Mouse (Mus musculus): ENCODE measurements around the gene Nanog. TPM values are rescaled to one million over a fixed set of nuclear protein-coding genes. Genes with fewer than 3 reads are reported as not detected.

Nanog gene
- not detected in 2 replicates for polyA plus RNA-seq (2012; ENCODE audit: insufficient read depth, insufficient read length, low replicate concordance, missing spikeins)

- WGBS, result 63% methylated on average over 12 of the region's 12 CpGs
- Histone ChIP-seq H3K27ac (ENCODE audit: insufficient read depth, low read depth, low read length) (no peak within 1 kb of the TSS), H3K4me3 (ENCODE audit: insufficient read depth, low read depth, low read length) (no peak within 1 kb of the TSS), H3K4me1 (ENCODE audit: control insufficient read depth, insufficient read depth, low read length) (peaks cover 5% of the 10 kb centered on the region; the same call in 1 of the 2 replicates)
- TF ChIP-seq CTCF (IDR thresholded peaks at IDR 0.05; ENCODE audit: insufficient read depth, low read depth, low read length), result no peak
- no peak for TF ChIP-seq POLR2A (IDR thresholded peaks at IDR 0.05; ENCODE audit: insufficient read depth, low read depth, low read length)
Observed at GRCm38 (mm10) chr6:122707036-122707800, at the start of gene Nanog. Gene Nanog (plus strand): TSS chr6:122707489.

DNA sequence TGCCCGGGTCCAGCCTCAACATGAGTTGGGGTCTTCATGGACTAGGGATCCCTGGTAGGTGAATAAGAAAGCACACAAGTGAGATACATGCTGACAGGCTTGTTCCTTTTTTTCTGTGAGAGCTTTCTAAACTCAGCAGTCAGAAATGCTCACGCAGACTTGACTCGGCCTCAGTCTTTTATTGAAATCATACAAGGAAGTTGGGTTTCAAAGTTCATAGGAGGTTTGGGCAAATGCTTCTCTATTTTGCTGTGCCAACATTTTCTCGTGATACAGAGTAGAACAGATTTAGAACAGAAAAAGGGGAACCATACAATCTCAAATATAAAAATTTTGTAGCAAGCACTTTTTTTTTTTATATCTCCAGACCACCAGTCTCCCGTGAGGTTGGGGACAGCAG is 49.7 kb upstream of the Nanog start:
- no peak overlapping the region for H3K27ac ChIP-seq (ENCODE audit: insufficient read depth, low read depth, low read length)
- H3K4me3 ChIP-seq (ENCODE audit: insufficient read depth, low read depth, low read length), result no peak overlapping the region
- TF ChIP-seq CTCF (IDR thresholded peaks at IDR 0.05; ENCODE audit: insufficient read depth, low read depth, low read length) (no peak), POLR2A (IDR thresholded peaks at IDR 0.05; ENCODE audit: insufficient read depth, low read depth, low read length) (no peak)
- WGBS, result 91% methylated on average over 5 of the region's 5 CpGs
- no peaks in the 10 kb centered on the region for H3K4me1 ChIP-seq (ENCODE audit: control insufficient read depth, insufficient read depth, low read length)

GRCm38 (mm10) chr6:122659567-122659966 is 47.7 kb upstream of the Nanog start:
- Histone ChIP-seq H3K4me3 (ENCODE audit: insufficient read depth, low read depth, low read length) (no peak overlapping the region), H3K4me1 (ENCODE audit: control insufficient read depth, insufficient read depth, low read length) (no peaks in the 10 kb centered on the region), H3K27ac (ENCODE audit: insufficient read depth, low read depth, low read length) (no peak overlapping the region)
- TF ChIP-seq CTCF (IDR thresholded peaks at IDR 0.05; ENCODE audit: insufficient read depth, low read depth, low read length) (no peak), POLR2A (IDR thresholded peaks at IDR 0.05; ENCODE audit: insufficient read depth, low read depth, low read length) (no peak)
- WGBS, result 38% methylated on average over 7 of the region's 7 CpGs

DNA sequence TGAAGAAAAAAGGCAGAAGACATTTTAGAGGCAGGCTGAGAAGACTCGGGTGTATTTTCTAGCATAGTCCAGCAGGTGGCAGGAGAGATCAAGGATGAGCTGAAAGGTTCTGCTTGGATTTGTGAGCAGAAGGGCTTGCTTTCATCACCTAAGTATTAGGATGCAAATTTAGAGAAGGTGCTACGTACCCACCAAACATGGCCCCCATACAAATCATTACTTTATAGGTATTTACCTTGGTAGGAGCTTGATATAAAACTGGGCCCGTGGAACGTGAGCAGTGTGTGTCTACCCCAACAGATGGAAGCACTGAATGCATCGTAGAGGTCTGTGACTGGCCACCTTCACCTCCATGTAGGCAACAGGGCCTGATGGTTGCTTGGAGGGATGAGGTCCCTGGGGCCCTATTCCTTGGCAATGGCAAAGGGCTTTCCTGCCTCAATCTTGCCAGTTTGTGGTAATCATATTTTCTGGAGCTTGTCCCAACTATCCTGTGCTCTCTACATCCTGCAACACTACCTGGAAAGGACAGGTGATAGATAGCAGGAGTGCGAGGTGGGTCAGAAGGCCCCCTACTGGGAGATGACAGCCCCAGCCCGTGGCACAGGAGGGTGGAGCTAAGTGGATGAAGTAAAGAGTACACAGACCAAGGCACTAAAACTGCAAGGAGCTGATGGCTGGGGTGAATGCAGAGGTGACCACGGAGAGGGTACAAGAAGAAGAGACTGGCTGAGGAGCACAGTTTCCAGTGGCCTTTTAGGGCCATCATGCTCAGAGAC is 46.5 kb upstream of the Nanog start:
- Histone ChIP-seq H3K4me1 (ENCODE audit: control insufficient read depth, insufficient read depth, low read length) (no peaks in the 10 kb centered on the region), H3K4me3 (ENCODE audit: insufficient read depth, low read depth, low read length) (no peak overlapping the region), H3K27ac (ENCODE audit: insufficient read depth, low read depth, low read length) (no peak overlapping the region)
- 40% methylated on average over 8 of the region's 8 CpGs for WGBS
- no peak for TF ChIP-seq POLR2A (IDR thresholded peaks at IDR 0.05; ENCODE audit: insufficient read depth, low read depth, low read length)
- TF ChIP-seq CTCF (IDR thresholded peaks at IDR 0.05; ENCODE audit: insufficient read depth, low read depth, low read length), result no peak

GRCm38 (mm10) chr6:122662551-122663264 is 44.6 kb upstream of the Nanog start:
- Histone ChIP-seq H3K27ac (ENCODE audit: insufficient read depth, low read depth, low read length) (no peak overlapping the region), H3K4me1 (ENCODE audit: control insufficient read depth, insufficient read depth, low read length) (no peaks in the 10 kb centered on the region), H3K4me3 (ENCODE audit: insufficient read depth, low read depth, low read length) (no peak overlapping the region)
- WGBS, result 57% methylated on average over 22 of the region's 22 CpGs
- TF ChIP-seq CTCF (IDR thresholded peaks at IDR 0.05; ENCODE audit: insufficient read depth, low read depth, low read length) (no peak), POLR2A (IDR thresholded peaks at IDR 0.05; ENCODE audit: insufficient read depth, low read depth, low read length) (no peak)

DNA sequence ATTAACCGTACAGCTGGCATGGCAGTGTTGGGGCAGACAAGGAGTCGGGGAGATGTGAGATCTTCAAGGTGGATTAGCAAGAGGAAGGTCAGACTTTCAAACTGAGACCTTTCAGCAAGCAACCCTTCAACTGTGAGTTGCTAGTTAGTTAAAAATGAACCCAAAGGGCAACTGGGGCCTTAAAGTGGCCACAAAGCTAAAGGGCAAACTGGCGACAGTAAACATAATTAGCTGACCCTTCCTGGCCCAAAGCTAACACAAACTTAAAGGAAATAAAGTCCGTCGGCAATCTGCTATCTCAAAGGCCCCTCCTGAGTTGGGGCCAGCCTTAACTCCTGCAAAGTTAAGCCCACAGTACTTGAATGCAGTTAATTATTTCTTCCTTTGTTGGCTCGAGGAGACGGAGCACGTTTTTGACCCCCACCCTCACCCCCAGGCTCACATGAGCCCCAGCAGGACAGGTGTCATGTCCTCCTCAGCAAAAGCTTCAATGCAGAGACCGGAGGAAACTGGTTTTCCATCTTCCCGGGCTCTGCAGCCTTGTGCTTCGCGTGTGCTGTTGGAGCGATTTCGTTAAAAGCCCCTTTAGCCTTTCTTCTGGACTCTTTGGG is 43.6 kb upstream of the Nanog start:
- Histone ChIP-seq H3K27ac (ENCODE audit: insufficient read depth, low read depth, low read length) (no peak overlapping the region), H3K4me3 (ENCODE audit: insufficient read depth, low read depth, low read length) (no peak overlapping the region), H3K4me1 (ENCODE audit: control insufficient read depth, insufficient read depth, low read length) (no peaks in the 10 kb centered on the region)
- TF ChIP-seq CTCF (IDR thresholded peaks at IDR 0.05; ENCODE audit: insufficient read depth, low read depth, low read length), result no peak
- 59% methylated on average over 14 of the region's 14 CpGs for WGBS

GRCm38 (mm10) chr6:122665866-122666265 is 41.4 kb upstream of the Nanog start:
- WGBS, result 57% methylated on average over 7 of the region's 7 CpGs
- peaks cover 3% of the 10 kb centered on the region; the same call in 1 of the 2 replicates for H3K4me1 ChIP-seq (ENCODE audit: control insufficient read depth, insufficient read depth, low read length)
- no peak overlapping the region for H3K27ac ChIP-seq (ENCODE audit: insufficient read depth, low read depth, low read length)
- TF ChIP-seq CTCF (IDR thresholded peaks at IDR 0.05; ENCODE audit: insufficient read depth, low read depth, low read length) (no peak), POLR2A (IDR thresholded peaks at IDR 0.05; ENCODE audit: insufficient read depth, low read depth, low read length) (no peak)
- no peak overlapping the region for H3K4me3 ChIP-seq (ENCODE audit: insufficient read depth, low read depth, low read length)

DNA sequence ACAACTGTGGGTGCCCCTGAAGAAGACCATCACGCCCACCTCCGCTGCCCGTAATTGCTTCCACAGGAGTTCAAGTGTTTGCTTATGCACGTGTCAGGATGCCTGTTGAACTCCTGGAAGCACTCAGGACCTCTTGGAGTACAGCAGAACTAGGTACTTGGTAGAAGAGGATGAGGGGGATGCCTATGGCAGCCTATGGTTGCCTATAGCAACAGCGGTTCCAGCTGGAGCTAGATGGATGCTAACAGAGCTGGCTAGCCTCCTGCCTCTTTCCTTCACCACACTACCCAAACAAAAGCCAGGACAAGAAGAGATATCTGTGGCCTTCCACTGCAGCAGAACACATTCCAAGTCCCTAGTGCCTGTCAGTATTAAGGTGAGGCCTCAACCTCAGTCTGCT is 39.6 kb upstream of the Nanog start:
- Histone ChIP-seq H3K27ac (ENCODE audit: insufficient read depth, low read depth, low read length) (no peak overlapping the region), H3K4me3 (ENCODE audit: insufficient read depth, low read depth, low read length) (no peak overlapping the region), H3K4me1 (ENCODE audit: control insufficient read depth, insufficient read depth, low read length) (peaks cover 3% of the 10 kb centered on the region; the same call in 1 of the 2 replicates)
- TF ChIP-seq POLR2A (IDR thresholded peaks at IDR 0.05; ENCODE audit: insufficient read depth, low read depth, low read length) (no peak), CTCF (IDR thresholded peaks at IDR 0.05; ENCODE audit: insufficient read depth, low read depth, low read length) (no peak)
- 70% methylated on average over 5 of the region's 5 CpGs for WGBS
